Mouse (Mus musculus): ENCODE measurements around the gene Skap1. TPM values are rescaled to one million over a fixed set of nuclear protein-coding genes. Genes with fewer than 3 reads are reported as not detected.

Skap1 gene
- polyA plus RNA-seq, 1 experiment from 2014 or later, result 1.1 TPM

- 33% methylated on average over 9 of the region's 9 CpGs for WGBS
These were observed 165.4 kb downstream of the Skap1 start for GRCm38 (mm10) chr11:96629775-96630174.

GRCm38 (mm10) chr11:96631521-96631920 is 167.1 kb downstream of the Skap1 start:
- Histone ChIP-seq H3K36me3 (no peaks in the 10 kb centered on the region), H3K9me3 (no peaks in the 10 kb centered on the region), H3K27me3 (replicated peaks) (peaks cover 40% of the 10 kb centered on the region), H3K4me1 (no peaks in the 10 kb centered on the region), H3K9ac (no peak overlapping the region), H3K4me3 (no peak overlapping the region), H3K4me2 (no peak overlapping the region), H3K27ac (replicated peaks) (no peak overlapping the region)
- WGBS, result 68% methylated on average over 3 of the region's 3 CpGs
- no peak for ATAC-seq (ENCODE audit: extremely low read depth, insufficient number of reproducible peaks, low FRiP score, low TSS enrichment)

More at GRCm38 (mm10) chr11:96629775-96630174, 165.4 kb downstream of the Skap1 start:
- Histone ChIP-seq H3K4me2 (peak overlapping the region; percentile 36), H3K9me3 (no peaks in the 10 kb centered on the region), H3K4me1 (no peaks in the 10 kb centered on the region), H3K27ac (replicated peaks) (no peak overlapping the region), H3K27me3 (replicated peaks) (peaks cover 43% of the 10 kb centered on the region), H3K4me3 (no peak overlapping the region), H3K9ac (no peak overlapping the region), H3K36me3 (no peaks in the 10 kb centered on the region)
- ATAC-seq (ENCODE audit: extremely low read depth, insufficient number of reproducible peaks, low FRiP score, low TSS enrichment), result no peak

GRCm38 (mm10) chr11:96637927-96638326 is 173.5 kb downstream of the Skap1 start:
- Histone ChIP-seq H3K4me2 (no peak overlapping the region), H3K9ac (no peak overlapping the region), H3K9me3 (no peaks in the 10 kb centered on the region), H3K4me3 (no peak overlapping the region), H3K27ac (replicated peaks) (no peak overlapping the region), H3K36me3 (no peaks in the 10 kb centered on the region), H3K27me3 (replicated peaks) (peaks cover 58% of the 10 kb centered on the region), H3K4me1 (no peaks in the 10 kb centered on the region)
- WGBS, result 62% methylated on average over 7 of the region's 7 CpGs
- no peak for ATAC-seq (ENCODE audit: extremely low read depth, insufficient number of reproducible peaks, low FRiP score, low TSS enrichment)

GRCm38 (mm10) chr11:96639805-96640204 is 175.4 kb downstream of the Skap1 start:
- H3K9ac ChIP-seq, result no peak overlapping the region
- H3K4me1 ChIP-seq, result 0 out of 2 replicates have a peak, but pooled peaks cover 1% of the 10 kb centered on the region
- H3K9me3 ChIP-seq, result no peaks in the 10 kb centered on the region
- H3K36me3 ChIP-seq, result no peaks in the 10 kb centered on the region
- WGBS, result 68% methylated on average over 5 of the region's 5 CpGs
- H3K4me3 ChIP-seq, result no peak overlapping the region
- no peak overlapping the region for H3K4me2 ChIP-seq
- no peak overlapping the region for H3K27ac ChIP-seq (replicated peaks)
- H3K27me3 ChIP-seq (replicated peaks), result peaks cover 53% of the 10 kb centered on the region
- no peak for ATAC-seq (ENCODE audit: extremely low read depth, insufficient number of reproducible peaks, low FRiP score, low TSS enrichment)

GRCm38 (mm10) chr11:96642173-96643140 is 178.1 kb downstream of the Skap1 start:
- no peak overlapping the region for H3K27ac ChIP-seq (replicated peaks)
- H3K4me1 ChIP-seq, result peaks cover 18% of the 10 kb centered on the region
- H3K36me3 ChIP-seq, result no peaks in the 10 kb centered on the region
- H3K4me3 ChIP-seq, result no peak overlapping the region
- H3K27me3 ChIP-seq (replicated peaks), result peaks cover 32% of the 10 kb centered on the region
- no peak overlapping the region for H3K4me2 ChIP-seq
- 64% methylated on average over 17 of the region's 17 CpGs for WGBS
- H3K9me3 ChIP-seq, result no peaks in the 10 kb centered on the region
- no peak for ATAC-seq (ENCODE audit: extremely low read depth, insufficient number of reproducible peaks, low FRiP score, low TSS enrichment)
- H3K9ac ChIP-seq, result no peak overlapping the region

GRCm38 (mm10) chr11:96644969-96645368 is 180.6 kb downstream of the Skap1 start:
- ATAC-seq (ENCODE audit: extremely low read depth, insufficient number of reproducible peaks, low FRiP score, low TSS enrichment), result no peak

GRCm38 (mm10) chr11:96645538-96646037 is 181.2 kb downstream of the Skap1 start:
- no peak overlapping the region for H3K4me3 ChIP-seq
- WGBS, result 45% methylated on average over 10 of the region's 10 CpGs
- ATAC-seq (ENCODE audit: extremely low read depth, insufficient number of reproducible peaks, low FRiP score, low TSS enrichment), result no peak
- peaks cover 18% of the 10 kb centered on the region for H3K4me1 ChIP-seq
- H3K4me2 ChIP-seq, result no peak overlapping the region
- peaks cover 9% of the 10 kb centered on the region; the same call in 1 of the 2 replicates for H3K27me3 ChIP-seq (replicated peaks)
- H3K36me3 ChIP-seq, result no peaks in the 10 kb centered on the region
- no peaks in the 10 kb centered on the region for H3K9me3 ChIP-seq
- H3K9ac ChIP-seq, result no peak overlapping the region
- H3K27ac ChIP-seq (replicated peaks), result peak overlapping the region; percentile 2; the same call in 1 of the 2 replicates

More at GRCm38 (mm10) chr11:96644969-96645368, 180.6 kb downstream of the Skap1 start:
- Histone ChIP-seq H3K9me3 (no peaks in the 10 kb centered on the region), H3K4me2 (no peak overlapping the region), H3K27me3 (replicated peaks) (peaks cover 14% of the 10 kb centered on the region; the same call in 1 of the 2 replicates), H3K9ac (no peak overlapping the region), H3K4me3 (no peak overlapping the region), H3K4me1 (peaks cover 18% of the 10 kb centered on the region), H3K27ac (replicated peaks) (0 out of 2 replicates have a peak overlapping the region, but pooled peaks have one; percentile 2), H3K36me3 (no peaks in the 10 kb centered on the region)
- WGBS, result 47% methylated on average over 7 of the region's 7 CpGs

GRCm38 (mm10) chr11:96651848-96652247 is 187.5 kb downstream of the Skap1 start:
- Histone ChIP-seq H3K4me3 (no peak overlapping the region), H3K9me3 (no peaks in the 10 kb centered on the region), H3K27me3 (replicated peaks) (peaks cover 20% of the 10 kb centered on the region), H3K27ac (replicated peaks) (no peak overlapping the region), H3K36me3 (no peaks in the 10 kb centered on the region), H3K9ac (no peak overlapping the region), H3K4me1 (no peaks in the 10 kb centered on the region), H3K4me2 (no peak overlapping the region)
- no peak for ATAC-seq (ENCODE audit: extremely low read depth, insufficient number of reproducible peaks, low FRiP score, low TSS enrichment)
- 83% methylated on average over 9 of the region's 9 CpGs for WGBS

GRCm38 (mm10) chr11:96653867-96654266 is 189.5 kb downstream of the Skap1 start:
- Histone ChIP-seq H3K9ac (no peak overlapping the region), H3K36me3 (no peaks in the 10 kb centered on the region), H3K27me3 (replicated peaks) (peaks cover 25% of the 10 kb centered on the region), H3K4me1 (no peaks in the 10 kb centered on the region), H3K27ac (replicated peaks) (no peak overlapping the region), H3K4me3 (no peak overlapping the region), H3K9me3 (no peaks in the 10 kb centered on the region), H3K4me2 (no peak overlapping the region)
- ATAC-seq (ENCODE audit: extremely low read depth, insufficient number of reproducible peaks, low FRiP score, low TSS enrichment), result no peak
- 83% methylated on average over 8 of the region's 8 CpGs for WGBS

- Histone ChIP-seq H3K27ac (replicated peaks) (no peak overlapping the region), H3K27me3 (replicated peaks) (peaks cover 50% of the 10 kb centered on the region), H3K4me1 (no peaks in the 10 kb centered on the region), H3K4me3 (no peak overlapping the region), H3K9me3 (no peaks in the 10 kb centered on the region), H3K9ac (no peak overlapping the region), H3K4me2 (no peak overlapping the region), H3K36me3 (no peaks in the 10 kb centered on the region)
- 55% methylated on average over 1 of the region's 1 CpGs for WGBS
- ATAC-seq (ENCODE audit: extremely low read depth, insufficient number of reproducible peaks, low FRiP score, low TSS enrichment), result no peak
These were observed 194.0 kb downstream of the Skap1 start for GRCm38 (mm10) chr11:96658420-96658819.

GRCm38 (mm10) chr11:96666924-96667323 is 202.5 kb downstream of the Skap1 start:
- no peak overlapping the region for H3K4me3 ChIP-seq
- ATAC-seq (ENCODE audit: extremely low read depth, insufficient number of reproducible peaks, low FRiP score, low TSS enrichment), result no peak
- no peak overlapping the region for H3K27ac ChIP-seq (replicated peaks)
- peaks cover 8% of the 10 kb centered on the region for H3K4me1 ChIP-seq
- H3K4me2 ChIP-seq, result no peak overlapping the region
- no peaks in the 10 kb centered on the region for H3K36me3 ChIP-seq
- H3K9me3 ChIP-seq, result no peaks in the 10 kb centered on the region
- WGBS, result 65% methylated on average over 3 of the region's 3 CpGs
- no peak overlapping the region for H3K9ac ChIP-seq
- H3K27me3 ChIP-seq (replicated peaks), result peaks cover 30% of the 10 kb centered on the region

All from heart, embryonic 13.5 days (tissue).